Mouse (Mus musculus) heart, postnatal 0 days (tissue): ENCODE data around the gene Chn2. TPM values are rescaled to one million over a fixed set of nuclear protein-coding genes. Genes with fewer than 3 reads are reported as not detected.
A peak's percentile ranks its signal among the peaks of the same experiment; 100 is the strongest.

Experiments
- ATAC-seq: fragments of 200-750 bp; cut with Nextera tagmentation; 2 replicates; pipeline ENCODE4 v1.8.0; 2017; ENCODE audit warnings: low read depth, moderate number of reproducible peaks, moderate library complexity; ENCODE audit not compliant: insufficient read depth
- DNase-seq: peaks from one replicate; pipeline ENCODE4 v3.0.0-alpha.2; 2016; ENCODE audit warnings: low spot score
- H3K27ac ChIP-seq: fragments of 300-500 bp; sonication (generic); 2 replicates; pipeline ENCODE4 v1.5.1; 2014; ENCODE audit warnings: low read depth, mild to moderate bottlenecking
- H3K27me3 ChIP-seq: fragments of 300-500 bp; sonication (generic); 2 replicates; pipeline ENCODE4 v1.6.1; 2014; ENCODE audit warnings: low read length, mixed read lengths; ENCODE audit not compliant: control insufficient read depth, insufficient read depth
- H3K36me3 ChIP-seq: fragments of 300-500 bp; sonication (generic); replicated peaks from 2 replicates; pipeline ENCODE4 v1.6.1; 2014; ENCODE audit warnings: low read length, mixed read lengths; ENCODE audit not compliant: control insufficient read depth, insufficient read depth
- H3K4me1 ChIP-seq: fragments of 300-500 bp; sonication (generic); 2 replicates; pipeline ENCODE4 v1.6.1; 2014; ENCODE audit warnings: antibody characterized with exemption; ENCODE audit not compliant: control insufficient read depth, insufficient read depth
- H3K4me2 ChIP-seq: fragments of 300-500 bp; sonication (generic); 2 replicates; pipeline ENCODE4 v1.6.1; 2014; ENCODE audit warnings: low read depth, mild to moderate bottlenecking, low read length, moderate library complexity
- H3K4me3 ChIP-seq: fragments of 300-500 bp; sonication (generic); 2 replicates; pipeline ENCODE4 v1.5.1; 2014; ENCODE audit warnings: low read depth, low read length
- H3K9ac ChIP-seq: fragments of 300-500 bp; sonication (generic); replicated peaks from 2 replicates; pipeline ENCODE4 v1.6.1; 2014; ENCODE audit warnings: low read depth, low read length, mixed read lengths
- H3K9me3 ChIP-seq: fragments of 300-500 bp; sonication (generic); replicated peaks from 2 replicates; pipeline ENCODE4 v1.6.1; 2016; ENCODE audit warnings: low read length; ENCODE audit not compliant: control insufficient read depth
- CTCF ChIP-seq: IDR thresholded peaks from 2 replicates; pipeline ENCODE4 v1.5.1; 2016; ENCODE audit warnings: antibody characterized with exemption, control low read depth, low read depth
- EP300 ChIP-seq: IDR thresholded peaks from 2 replicates; pipeline ENCODE4 v1.6.1; 2016; ENCODE audit warnings: antibody characterized with exemption, low read depth
- WGBS: fragments of 180-500 bp; shearing (Covaris S2); extraction: QIAGEN DNeasy Blood & Tissue Kit; methylation state at CpG from one replicate; pipeline ENCODE4 v1.1.7; 2014; 5-methylcytosine and 5-hydroxymethylcytosine counted together
- polyA plus RNA-seq: library from polyadenylated mRNA; unstranded; fragments of >200 nt; fragmentation: Nextera tagmentation; extraction: Ambion mirVana; gene quantifications from 2 replicates; pipeline ENCODE4 v1.2.1, GENCODE M21; 2015
- total RNA-seq: library from RNA; depleted of rRNA; stranded (reverse); fragments of >200 nt; gene quantifications from 2 replicates; pipeline ENCODE4 v1.2.3, GENCODE M21; 2014; ENCODE audit warnings: low replicate concordance

Chn2 gene
- total and polyA plus RNA-seq, 2 experiments from 2014 or later, result 2.0 to 12.2 TPM

DNA sequence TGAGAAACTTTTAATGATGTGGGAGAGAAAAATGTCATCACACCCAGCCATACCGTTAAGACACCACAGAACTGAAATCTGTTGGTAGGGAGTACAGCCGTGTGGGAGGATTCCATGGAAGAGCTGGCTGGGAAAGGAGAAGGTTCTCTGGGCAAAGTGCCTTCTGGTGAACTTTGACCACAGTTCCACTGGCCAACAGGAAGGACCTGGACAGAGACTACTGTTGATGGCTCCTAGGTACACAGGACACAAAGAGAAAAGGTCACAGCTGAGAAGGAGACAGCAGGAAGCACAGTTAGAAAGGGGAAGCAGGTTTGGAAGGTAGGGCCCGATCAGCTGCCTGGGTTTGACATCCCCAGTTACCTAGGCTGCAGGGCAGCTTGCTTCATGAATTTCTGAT lies 3.8 kb upstream of the Chn2 start:
- Histone ChIP-seq H3K9me3 (no peaks in the 10 kb centered on the region), H3K4me2 (no peak overlapping the region)
- 58% methylated on average over 3 of the region's 3 CpGs for WGBS

DNA sequence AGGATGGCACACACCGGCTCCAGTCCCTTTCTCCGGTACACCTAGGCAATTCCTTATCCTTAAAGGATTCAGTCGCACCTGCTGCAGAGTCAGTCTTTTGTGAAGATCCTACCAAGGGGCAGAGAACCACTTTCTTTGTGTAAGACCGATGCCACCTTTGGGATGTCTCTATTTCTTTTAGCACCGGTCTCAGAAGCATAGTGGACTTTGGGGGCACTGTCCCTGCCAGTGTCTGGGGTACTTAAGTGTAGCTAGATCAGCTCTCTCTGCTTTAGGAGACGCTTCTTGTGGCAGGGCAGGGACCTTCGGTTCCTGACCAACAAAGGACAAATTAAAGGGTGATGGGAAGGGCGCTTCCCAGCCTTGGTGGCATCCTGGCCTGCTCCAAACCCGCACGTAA lies 488 bp upstream of the Chn2 start:
- Histone ChIP-seq H3K9me3 (no peaks in the 10 kb centered on the region), H3K9ac (peak overlapping the region; percentile 54), H3K4me1 (0 out of 2 replicates have a peak, but pooled peaks cover 4% of the 10 kb centered on the region), H3K4me3 (peak overlapping the region; percentile 69), H3K36me3 (no peaks in the 10 kb centered on the region), H3K27ac (no peak overlapping the region), H3K27me3 (peaks cover 7% of the 10 kb centered on the region; the same call in 1 of the 2 replicates), H3K4me2 (peak overlapping the region; percentile 96)
- no peak for TF ChIP-seq CTCF
- TF ChIP-seq EP300, result no peak
- 19% methylated on average over 10 of the region's 10 CpGs for WGBS
- ATAC-seq, result no peak
- DNase-seq, result no peak

More for the DNA sequence above, 3.8 kb upstream of the Chn2 start:
- no peak for DNase-seq
- Histone ChIP-seq H3K27me3 (no peaks in the 10 kb centered on the region), H3K27ac (no peak overlapping the region), H3K36me3 (no peaks in the 10 kb centered on the region), H3K4me3 (no peak overlapping the region), H3K4me1 (0 out of 2 replicates have a peak, but pooled peaks cover 4% of the 10 kb centered on the region), H3K9ac (no peak overlapping the region)
- ATAC-seq, result no peak
- TF ChIP-seq CTCF (no peak), EP300 (no peak)

DNA sequence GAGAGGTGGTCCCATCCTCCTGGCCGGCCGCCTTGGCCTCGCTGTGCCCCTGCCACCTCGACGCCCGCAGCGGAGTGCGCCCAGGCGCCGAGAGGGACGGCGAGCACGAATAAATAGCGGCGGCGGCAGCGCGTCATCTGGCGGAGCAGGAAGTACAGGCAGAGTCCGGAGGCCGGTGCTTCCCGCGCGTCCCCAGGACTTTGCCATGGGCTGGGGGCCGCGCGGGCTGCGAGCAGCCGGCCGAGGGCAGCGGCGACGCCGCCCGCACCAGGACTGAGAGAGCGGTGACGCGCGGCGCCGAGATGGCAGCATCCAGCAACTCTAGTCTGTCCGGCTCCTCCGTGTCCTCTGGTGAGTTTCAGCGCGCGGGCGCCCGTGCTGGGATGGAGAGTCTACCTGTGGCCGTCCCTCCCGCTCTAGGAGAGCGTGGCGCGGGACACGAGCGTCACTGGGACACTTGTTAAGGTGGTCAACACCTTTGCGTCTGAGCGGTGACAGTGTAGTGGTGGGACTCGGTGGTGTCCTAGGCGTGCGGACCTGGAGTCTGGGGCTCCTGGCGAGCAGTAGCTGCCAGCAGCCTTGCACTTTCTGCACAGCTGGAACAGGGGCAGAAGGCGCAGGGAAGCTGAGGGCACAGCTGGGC lies 572 bp downstream of the Chn2 start:
- TF ChIP-seq EP300 (no peak), CTCF (no peak)
- Histone ChIP-seq H3K9ac (peak overlapping the region; percentile 54), H3K9me3 (no peaks in the 10 kb centered on the region), H3K4me3 (peak overlapping the region; percentile 69), H3K4me2 (peak overlapping the region; percentile 96), H3K27me3 (peaks cover 7% of the 10 kb centered on the region; the same call in 1 of the 2 replicates), H3K27ac (peak overlapping the region; percentile 32; the same call in 1 of the 2 replicates), H3K4me1 (0 out of 2 replicates have a peak, but pooled peaks cover 4% of the 10 kb centered on the region), H3K36me3 (no peaks in the 10 kb centered on the region)
- DNase-seq (peak; percentile 33), ATAC-seq (peak; percentile 70)
- WGBS, result under 1% methylated on average over 61 of the region's 62 CpGs

DNA sequence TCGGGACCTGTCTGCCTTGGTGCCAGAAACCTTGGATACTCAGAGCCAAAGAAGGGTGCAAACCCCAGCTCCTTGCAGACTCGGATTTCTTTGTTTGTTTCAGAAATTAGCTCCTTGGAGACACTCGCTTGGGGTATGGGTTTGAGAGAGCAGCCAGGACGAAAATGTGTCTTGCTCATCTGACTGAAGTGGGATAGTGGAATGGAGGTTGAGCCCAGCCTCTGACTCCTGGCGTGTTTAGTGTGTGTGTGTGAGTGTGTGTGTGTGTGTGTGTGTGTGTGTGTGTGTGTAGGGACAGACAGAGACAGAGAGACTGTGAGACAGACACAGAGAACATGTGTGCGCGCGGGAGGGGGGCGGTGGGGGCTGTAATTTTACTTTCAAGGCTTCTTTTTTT lies 1.1 kb downstream of the Chn2 start:
- H3K36me3 ChIP-seq, result no peaks in the 10 kb centered on the region
- H3K9me3 ChIP-seq, result no peaks in the 10 kb centered on the region
- no peak overlapping the region for H3K27ac ChIP-seq
- peak overlapping the region; percentile 96 for H3K4me2 ChIP-seq
- 22% methylated on average over 9 of the region's 9 CpGs for WGBS
- H3K27me3 ChIP-seq, result peaks cover 7% of the 10 kb centered on the region; the same call in 1 of the 2 replicates
- ATAC-seq (no peak), DNase-seq (no peak)
- 0 out of 2 replicates have a peak, but pooled peaks cover 4% of the 10 kb centered on the region for H3K4me1 ChIP-seq
- no peak for TF ChIP-seq EP300
- no peak for TF ChIP-seq CTCF
- peak overlapping the region; percentile 54; the same call in 1 of the 2 replicates for H3K9ac ChIP-seq
- H3K4me3 ChIP-seq, result peak overlapping the region; percentile 69

DNA sequence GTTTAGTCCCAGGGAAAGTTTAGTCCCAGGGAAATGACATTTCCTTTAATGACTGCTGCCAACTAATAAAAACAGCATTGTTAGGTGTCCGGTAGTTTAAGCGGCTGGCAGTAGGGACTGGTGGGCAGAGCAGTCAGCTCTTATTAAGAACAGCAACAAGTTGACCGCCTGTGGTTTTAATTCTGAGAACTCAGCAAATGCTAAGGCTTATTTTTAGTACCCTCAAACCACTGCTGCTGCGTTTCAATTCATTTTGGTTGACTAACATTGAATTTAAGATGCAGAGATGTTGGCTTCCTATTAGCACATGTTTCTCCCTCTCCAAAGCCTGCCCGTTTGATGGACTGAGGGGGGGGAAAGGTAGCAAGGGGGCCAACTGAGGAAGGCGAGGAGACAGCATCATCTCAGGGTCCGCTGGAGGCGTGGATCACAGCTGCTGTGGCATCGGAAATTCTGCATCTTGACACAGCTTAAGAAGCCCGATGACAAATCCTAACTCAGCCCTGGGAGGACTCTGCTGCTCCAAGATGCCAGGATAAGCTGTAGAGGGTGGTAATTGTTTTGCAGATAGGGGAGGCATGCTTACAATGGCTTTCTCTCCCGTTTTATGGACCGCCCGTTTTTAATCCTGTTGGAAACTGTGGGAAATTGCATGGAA lies 2.2 kb downstream of the Chn2 start:
- DNase-seq (no peak), ATAC-seq (no peak)
- H3K9me3 ChIP-seq, result no peaks in the 10 kb centered on the region
- 42% methylated on average over 13 of the region's 13 CpGs for WGBS
- no peak overlapping the region for H3K27ac ChIP-seq
- 0 out of 2 replicates have a peak, but pooled peaks cover 4% of the 10 kb centered on the region for H3K4me1 ChIP-seq
- peaks cover 7% of the 10 kb centered on the region; the same call in 1 of the 2 replicates for H3K27me3 ChIP-seq
- H3K36me3 ChIP-seq, result no peaks in the 10 kb centered on the region
- TF ChIP-seq CTCF, result no peak
- TF ChIP-seq EP300, result no peak
- H3K9ac ChIP-seq, result no peak overlapping the region
- no peak overlapping the region for H3K4me3 ChIP-seq
- no peak overlapping the region for H3K4me2 ChIP-seq
